Comparison of ENCODE assay signal across 9 mouse cellular contexts in genomic region chr2:35373003-35373402, GRCm38 (mm10). TPM values are rescaled to one million over a fixed set of nuclear protein-coding genes. Genes with fewer than 3 reads are reported as not detected.
A peak's percentile ranks its signal among the peaks of the same experiment; 100 is the strongest.
DNase-seq lines count a peak whose midpoint lies in the region; TF ChIP-seq lines count a peak whose summit lies in the region.
"Had no signal": no experiment of that assay in that cellular context is flagged by ENCODE, and none has a peak within 500 bp of the region (broad histone marks: within the 10 kb centered on the region; RNA-seq: fewer than 3 reads in every experiment).

No protein-coding gene starts in this region.

- H3K4me1 ChIP-seq in heart, adult 2 months (ENCODE audit: control insufficient read depth, insufficient read depth, low read length), result no peaks in the 10 kb centered on the region
- H3K4me1 ChIP-seq in testis, adult 2 months (ENCODE audit: control insufficient read depth, insufficient read depth, low read length), result no peaks in the 10 kb centered on the region

- H3K79me2 ChIP-seq in heart, adult 2 months (replicated peaks; ENCODE audit: control insufficient read depth, insufficient read depth, low read length), result no peaks in the 10 kb centered on the region

- no peak for TF ChIP-seq POLR2A in heart, adult 2 months (IDR thresholded peaks at IDR 0.05; ENCODE audit: insufficient read depth, low read depth, low read length)
- no peak for TF ChIP-seq POLR2A in testis, adult 2 months (IDR thresholded peaks at IDR 0.05; ENCODE audit: control insufficient read depth, low read depth, low read length)

- TF ChIP-seq CTCF in heart, adult 2 months (IDR thresholded peaks at IDR 0.05), result peak; percentile 72
- TF ChIP-seq CTCF in testis, adult 2 months (IDR thresholded peaks at IDR 0.05; ENCODE audit: control insufficient read depth, insufficient read depth, insufficient replicate concordance, low read depth, low read length), result peak; percentile 45; the same call in 1 of the 2 replicates

- H3K9ac ChIP-seq in heart, adult 2 months (ENCODE audit: low read depth, low read length), result no peak overlapping the region

- H3K36me3 ChIP-seq in heart, adult 2 months (ENCODE audit: control insufficient read depth, insufficient read depth, low read length), result no peaks in the 10 kb centered on the region
- H3K36me3 ChIP-seq in testis, adult 2 months (ENCODE audit: control insufficient read depth, insufficient read depth, low read length), result no peaks in the 10 kb centered on the region

- no peak overlapping the region for H3K4me3 ChIP-seq in heart, adult 2 months
- H3K4me3 ChIP-seq in testis, adult 2 months (ENCODE audit: control insufficient read depth, low read depth, low read length), result no peak overlapping the region

- WGBS in heart, adult 2 months, result 32% methylated on average over 3 of the region's 3 CpGs

- TF ChIP-seq EP300 in heart, adult 2 months (IDR thresholded peaks at IDR 0.05; ENCODE audit: insufficient read depth, low read depth, low read length), result no peak

- DNase-seq in heart, adult 2 months, result no peak
- no peak for DNase-seq in heart, postnatal 25 days (ENCODE audit: low spot score)
- no peak for DNase-seq in testis, postnatal 14 days (ENCODE audit: low spot score)
- DNase-seq in embryo, embryonic 9.5 days (ENCODE audit: extremely low spot score), result peak; percentile 31
- DNase-seq in lung, postnatal 25 days (ENCODE audit: low spot score), result peak; percentile 26
- DNase-seq in urinary bladder, postnatal 4 days (ENCODE audit: low spot score in 2 of 2), result no peak
- DNase-seq in yolk sac, embryonic 10.5 days (ENCODE audit: low spot score), result no peak

- no peak overlapping the region for H3K27ac ChIP-seq in heart, adult 2 months
- no peak overlapping the region for H3K27ac ChIP-seq in testis, adult 2 months (ENCODE audit: control insufficient read depth, insufficient read depth, low read depth, low read length)

- intact Hi-C loops in heart, adult 2 months (cut with DNase I), result no loop called here
- intact Hi-C loops in heart, postnatal 25 days (cut with DNase I), result no loop called here

- H3K27me3 ChIP-seq in heart, adult 2 months (ENCODE audit: control insufficient read depth, insufficient read depth, low read length), result no peaks in the 10 kb centered on the region
- no peaks in the 10 kb centered on the region for H3K27me3 ChIP-seq in testis, adult 2 months (ENCODE audit: control insufficient read depth, insufficient read depth, low read length)

RNA-seq across cellular contexts. Expression of gene 4930568D16Rik, which starts 5.5 kb away (rescaled TPM):
- not detected for total RNA-seq in heart, adult 2 months (2021)
- polyA plus RNA-seq in heart, adult 2 months (2012; rRNA removed), result not detected in 2 replicates
- not detected for total RNA-seq in heart, postnatal 25 days (2021)
- polyA plus RNA-seq in testis, adult 2 months (2012; rRNA removed), result 4.1 and 7.1 TPM in 2 replicates
- polyA plus RNA-seq: large intestine, adult 2 months had no signal

RNA-seq across cellular contexts. Expression of gene 4930402F06Rik, which starts 24.0 kb away (rescaled TPM):
- not detected for total RNA-seq in heart, adult 2 months (2021)
- polyA plus RNA-seq in heart, adult 2 months (2012; rRNA removed), result not detected in 2 replicates
- not detected for total RNA-seq in heart, postnatal 25 days (2021)
- 3.3 and 4.5 TPM in 2 replicates for polyA plus RNA-seq in testis, adult 2 months (2012; rRNA removed)
- polyA plus RNA-seq: large intestine, adult 2 months had no signal

RNA-seq across cellular contexts. Expression of gene Stom, which starts 36.2 kb away (rescaled TPM):
- 10 to 100 TPM; 82.4 to 87.5 TPM for total RNA-seq in heart, adult 2 months (2021)
- polyA plus RNA-seq in heart, adult 2 months (2012; rRNA removed), result 75.6 and 147 TPM in 2 replicates
- 10 to 100 TPM; 64.4 to 68.1 TPM for total RNA-seq in heart, postnatal 25 days (2021)
- polyA plus RNA-seq in testis, adult 2 months (2012; rRNA removed), result 20.1 and 23.0 TPM in 2 replicates

Comparison
In these comparisons a context has a peak if more than half of its experiments do, and no peak if none do; other contexts are left out.
1. DNase-seq: peak in embryo, embryonic 9.5 days (single experiment) and lung, postnatal 25 days (single experiment); none in heart, adult 2 months (0 of 2), heart, postnatal 25 days (single experiment), testis, postnatal 14 days (single experiment), urinary bladder, postnatal 4 days (0 of 2) and yolk sac, embryonic 10.5 days (single experiment).